Comparison of ENCODE assay signal across 33 mouse cellular contexts in the genomic region with DNA sequence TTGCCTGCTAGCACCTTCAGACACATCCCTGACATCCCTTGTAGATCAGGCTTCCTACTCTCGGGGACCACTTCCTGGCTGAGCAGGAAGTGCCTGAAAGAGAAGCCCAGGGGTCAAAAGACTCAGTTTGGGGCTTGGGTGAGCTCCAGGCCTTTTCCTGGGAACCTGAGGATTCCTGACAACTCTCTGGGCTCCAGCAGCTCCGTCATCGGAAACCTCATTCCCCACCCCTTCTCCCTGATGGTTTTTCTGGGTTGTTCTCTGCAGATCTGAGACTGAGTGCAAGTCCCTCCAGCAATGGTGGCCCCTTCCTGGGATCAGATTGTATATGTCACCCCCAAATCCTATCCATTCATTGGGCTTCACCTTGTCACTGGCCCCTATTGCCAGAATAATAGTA.
"Had no signal": no experiment of that assay in that cellular context is flagged by ENCODE, and none has a peak within 500 bp of the region (broad histone marks: within the 10 kb centered on the region; RNA-seq: fewer than 3 reads in every experiment).

No protein-coding gene starts in this region.

- H3K27ac ChIP-seq: heart, embryonic 13.5 days; heart, embryonic 15.5 days; hindbrain, embryonic 10.5 days; hindbrain, embryonic 12.5 days; hindbrain, embryonic 13.5 days; hindbrain, embryonic 14.5 days; hindbrain, embryonic 15.5 days; hindbrain, postnatal 0 days; intestine, embryonic 15.5 days; kidney, embryonic 15.5 days; kidney, postnatal 0 days; layer of hippocampus, adult 2 months; left cerebral cortex, adult 2 months had no signal

- H3K4me1 ChIP-seq: heart, embryonic 15.5 days; hindbrain, embryonic 12.5 days; hindbrain, embryonic 13.5 days; hindbrain, embryonic 15.5 days; intestine, embryonic 15.5 days; kidney, embryonic 15.5 days had no signal

- H3K4me3 ChIP-seq: heart, embryonic 13.5 days; heart, embryonic 15.5 days; hindbrain, embryonic 10.5 days; hindbrain, embryonic 12.5 days; hindbrain, embryonic 13.5 days; hindbrain, embryonic 15.5 days; intestine, embryonic 15.5 days; kidney, embryonic 15.5 days; layer of hippocampus, adult 2 months; left cerebral cortex, adult 2 months had no signal

- H3K27me3 ChIP-seq: hindbrain, embryonic 12.5 days; hindbrain, embryonic 13.5 days; hindbrain, embryonic 15.5 days; intestine, embryonic 15.5 days had no signal

- H3K36me3 ChIP-seq: heart, embryonic 13.5 days; heart, embryonic 15.5 days; hindbrain, embryonic 10.5 days; hindbrain, embryonic 12.5 days; hindbrain, embryonic 13.5 days; hindbrain, embryonic 15.5 days; intestine, embryonic 15.5 days; kidney, embryonic 15.5 days had no signal

- DNase-seq: heart, postnatal 10 days; heart, postnatal 14 days; heart, postnatal 36 days; heart, postnatal 4 days; kidney, adult 11 months; kidney, adult 18-20 months; kidney, adult 2 months; kidney, adult 8-10 months; kidney, adult 9 months; kidney, postnatal 10 days; kidney, postnatal 14 days; kidney, postnatal 25 days; kidney, postnatal 36 days; kidney, postnatal 4 days; layer of hippocampus, adult 9-11 months; layer of hippocampus, postnatal 36 days had no signal

- ATAC-seq: hindbrain, embryonic 16.5 days; hindbrain, postnatal 0 days; inflammation-experienced regulatory T-cells, adult 6 months; intestine, embryonic 15.5 days; intestine, embryonic 16.5 days; intestine, postnatal 0 days had no signal

- H3K9me3 ChIP-seq: heart, embryonic 15.5 days; hindbrain, embryonic 10.5 days; hindbrain, embryonic 12.5 days; hindbrain, embryonic 13.5 days; hindbrain, embryonic 15.5 days; intestine, embryonic 15.5 days; kidney, embryonic 15.5 days had no signal

- H3K4me2 ChIP-seq: heart, embryonic 13.5 days; heart, embryonic 15.5 days; hindbrain, embryonic 12.5 days; hindbrain, embryonic 13.5 days; hindbrain, embryonic 14.5 days; hindbrain, embryonic 15.5 days; intestine, embryonic 15.5 days; kidney, embryonic 15.5 days had no signal

- H3K9ac ChIP-seq: heart, embryonic 13.5 days; heart, embryonic 15.5 days; hindbrain, embryonic 12.5 days; hindbrain, embryonic 13.5 days; hindbrain, embryonic 14.5 days; hindbrain, embryonic 15.5 days; intestine, embryonic 15.5 days; kidney, embryonic 15.5 days had no signal
